Mouse (Mus musculus): ENCODE results near the gene Filip1.

Filip1 gene

GRCm38 (mm10) chr9:79893841-79894612, 118.6 kb downstream of the Filip1 start:
- no peak for DNase-seq

GRCm38 (mm10) chr9:79892183-79892582, 120.5 kb downstream of the Filip1 start:
- DNase-seq = peak; percentile 3

- DNase-seq = no peak
Measured at GRCm38 (mm10) chr9:79890488-79890887, 122.2 kb downstream of the Filip1 start.

GRCm38 (mm10) chr9:79889132-79889531, 123.5 kb downstream of the Filip1 start:
- no peak for DNase-seq

- peak; percentile 51 for DNase-seq
Measured at GRCm38 (mm10) chr9:79885244-79886210, 127.1 kb downstream of the Filip1 start.

- DNase-seq = peak; percentile 7
Measured at GRCm38 (mm10) chr9:79883139-79883538, 129.5 kb downstream of the Filip1 start.

GRCm38 (mm10) chr9:79880031-79880430, 132.6 kb downstream of the Filip1 start:
- DNase-seq = no peak

- peak; percentile 74 for DNase-seq
Measured at GRCm38 (mm10) chr9:79875522-79876131, 137.0 kb downstream of the Filip1 start.

- peak; percentile 3 for DNase-seq
Measured at GRCm38 (mm10) chr9:79872598-79872997, 140.1 kb downstream of the Filip1 start.

GRCm38 (mm10) chr9:79869512-79869911, 143.1 kb downstream of the Filip1 start:
- DNase-seq = peak; percentile 28

- DNase-seq = peak; percentile 39
Measured at GRCm38 (mm10) chr9:79865998-79866397, 146.7 kb downstream of the Filip1 start.

- DNase-seq = peak; percentile 14
Measured at GRCm38 (mm10) chr9:79862544-79862943, 150.1 kb downstream of the Filip1 start.

GRCm38 (mm10) chr9:79847099-79847498, 165.6 kb downstream of the Filip1 start:
- no peak for DNase-seq

- no peak for DNase-seq
Measured at GRCm38 (mm10) chr9:79842615-79843014, 170.0 kb downstream of the Filip1 start.

GRCm38 (mm10) chr9:79842028-79842427, 170.6 kb downstream of the Filip1 start:
- DNase-seq = no peak

GRCm38 (mm10) chr9:79831294-79831693, 181.4 kb downstream of the Filip1 start:
- no peak for DNase-seq

- no peak for DNase-seq
Measured at GRCm38 (mm10) chr9:79830874-79831273, 181.8 kb downstream of the Filip1 start.

GRCm38 (mm10) chr9:79829842-79830800, 182.5 kb downstream of the Filip1 start:
- peak; percentile 42 for DNase-seq

- DNase-seq = no peak
Measured at GRCm38 (mm10) chr9:79827072-79827471, 185.6 kb downstream of the Filip1 start.

- no peak for DNase-seq
Measured at GRCm38 (mm10) chr9:79825526-79825925, 187.1 kb downstream of the Filip1 start.

- DNase-seq = no peak
Measured at GRCm38 (mm10) chr9:79823856-79824255, 188.8 kb downstream of the Filip1 start.

GRCm38 (mm10) chr9:79823438-79823837, 189.2 kb downstream of the Filip1 start:
- no peak for DNase-seq

Data from lung, postnatal 36 days (tissue).